Mouse (Mus musculus): ENCODE results near the gene Aspscr1. TPM values are rescaled to one million over a fixed set of nuclear protein-coding genes. Genes with fewer than 3 reads are reported as not detected.

Gene Aspscr1
- polyA plus RNA-seq, 1 experiment from 2014 or later, result 129 TPM

GRCm38 (mm10) chr11:120711980-120712604 is 39.3 kb downstream of the Aspscr1 start:
- WGBS, result 68% methylated on average over 8 of the region's 8 CpGs
- Histone ChIP-seq H3K27me3 (ENCODE audit: control insufficient read depth, insufficient read depth, low read length) (no peaks in the 10 kb centered on the region), H3K4me2 (ENCODE audit: low read depth, low read length, severe bottlenecking) (peak overlapping the region; percentile 98; the same call in 1 of the 2 replicates), H3K4me1 (replicated peaks; ENCODE audit: control insufficient read depth, insufficient read depth, low read length) (peaks cover 18% of the 10 kb centered on the region), H3K36me3 (ENCODE audit: control insufficient read depth, insufficient read depth, low read length) (no peaks in the 10 kb centered on the region; the same call in none of the 2 replicates), H3K27ac (ENCODE audit: low read depth, low read length) (no peak overlapping the region), H3K9me3 (ENCODE audit: control insufficient read depth, low read length) (no peaks in the 10 kb centered on the region), H3K9ac (ENCODE audit: low read length) (peak overlapping the region; percentile 21; the same call in 1 of the 2 replicates), H3K4me3 (ENCODE audit: low read depth, low read length) (no peak overlapping the region; the same call in 1 of the 2 replicates)
- DNase-seq (ENCODE audit: low spot score), result no peak
- no peak for ATAC-seq (replicated peaks; ENCODE audit: low FRiP score)

DNA sequence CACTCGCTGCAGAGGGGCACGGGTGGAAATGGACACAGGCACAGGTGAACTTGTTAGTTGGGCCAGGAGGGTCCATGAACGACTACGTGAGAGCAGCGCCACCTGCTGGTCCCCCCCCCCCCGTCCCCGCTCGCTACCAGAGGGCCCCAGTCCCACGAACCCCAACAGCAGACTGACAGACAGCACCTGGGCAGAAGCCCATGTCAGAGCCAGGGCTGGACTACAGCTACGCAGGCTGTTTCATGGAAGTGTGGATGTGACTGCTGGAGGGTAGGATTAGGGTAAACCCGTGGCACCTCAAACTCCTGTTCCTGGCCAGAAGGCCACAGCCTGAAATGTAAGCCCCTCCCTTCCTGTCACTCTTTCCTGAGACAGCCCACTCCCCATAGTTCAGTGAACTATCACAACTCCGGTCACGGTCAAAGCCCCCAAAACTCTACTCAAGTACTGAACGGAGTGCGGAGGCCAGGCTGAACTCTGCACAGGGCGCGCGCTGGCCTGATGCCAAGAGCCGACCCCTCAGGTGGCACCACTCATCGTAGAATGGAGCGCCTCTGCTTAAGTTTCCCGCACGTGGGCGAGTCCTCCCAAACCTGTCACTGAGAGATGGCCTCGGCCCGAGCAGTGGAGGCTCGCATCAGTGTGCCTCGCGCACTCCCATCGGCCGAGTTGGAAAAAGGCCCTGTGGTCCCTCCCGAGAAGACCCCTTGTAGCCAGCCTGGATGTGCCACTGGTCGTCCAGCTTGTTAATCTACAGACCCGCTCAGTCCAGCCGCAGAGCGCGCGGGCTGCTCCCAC is 40.2 kb downstream of the Aspscr1 start:
- peak overlapping the region; percentile 8 for H3K27ac ChIP-seq (ENCODE audit: low read depth, low read length)
- H3K4me1 ChIP-seq (replicated peaks; ENCODE audit: control insufficient read depth, insufficient read depth, low read length), result peaks cover 11% of the 10 kb centered on the region
- no peaks in the 10 kb centered on the region for H3K9me3 ChIP-seq (ENCODE audit: control insufficient read depth, low read length)
- WGBS, result under 1% methylated on average over 38 of the region's 38 CpGs
- peak overlapping the region; percentile 54 for H3K4me3 ChIP-seq (ENCODE audit: low read depth, low read length)
- H3K27me3 ChIP-seq (ENCODE audit: control insufficient read depth, insufficient read depth, low read length), result no peaks in the 10 kb centered on the region
- H3K36me3 ChIP-seq (ENCODE audit: control insufficient read depth, insufficient read depth, low read length), result no peaks in the 10 kb centered on the region; the same call in none of the 2 replicates
- H3K9ac ChIP-seq (ENCODE audit: low read length), result peak overlapping the region; percentile 55
- H3K4me2 ChIP-seq (ENCODE audit: low read depth, low read length, severe bottlenecking), result peak overlapping the region; percentile 98
- peak; percentile 67 for ATAC-seq (replicated peaks; ENCODE audit: low FRiP score)
- peak; percentile 88 for DNase-seq (ENCODE audit: low spot score)

DNA sequence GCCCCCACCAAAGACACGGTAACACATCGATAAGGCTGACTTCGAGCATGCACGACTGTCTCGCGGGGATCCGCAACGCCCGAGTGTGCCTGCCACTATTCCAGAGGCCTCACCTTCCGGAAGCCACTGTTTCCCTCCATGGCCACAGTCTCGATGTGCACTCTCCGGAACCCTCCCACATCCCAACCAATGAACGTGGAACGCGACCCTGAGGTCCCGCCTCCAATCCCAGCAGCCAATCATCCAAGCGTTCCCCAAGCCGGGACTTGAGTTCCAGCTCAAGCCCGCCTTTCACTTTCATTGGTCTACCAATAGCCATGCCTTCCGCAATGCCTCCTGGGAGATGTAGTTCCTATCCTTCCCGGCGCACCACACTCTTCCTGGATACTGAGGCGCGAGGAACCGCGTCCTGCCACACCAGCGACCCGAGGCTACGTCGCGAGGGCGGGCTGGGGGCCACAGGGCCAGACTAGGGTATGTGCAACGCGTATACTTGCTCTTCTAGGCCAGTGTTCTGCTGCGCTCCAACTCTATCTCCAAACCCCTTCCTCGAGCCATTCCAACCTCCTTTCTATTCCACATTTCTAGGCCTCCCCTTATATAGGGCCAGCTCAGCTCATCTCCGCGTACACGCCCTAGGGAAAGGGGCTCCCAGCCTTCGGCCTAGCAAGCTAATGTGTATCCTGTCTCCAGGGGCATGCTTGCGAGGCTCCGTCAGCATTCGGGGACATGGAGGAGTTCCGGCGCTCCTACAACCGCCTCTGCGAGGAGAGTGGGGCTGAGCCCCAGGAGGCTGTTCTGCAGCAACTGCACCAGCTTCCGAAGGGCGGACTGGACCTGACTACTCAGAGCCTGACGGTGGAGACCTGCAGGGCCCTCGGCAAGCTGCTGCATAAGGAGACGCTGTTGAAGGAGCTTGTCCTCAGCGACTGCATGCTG is 41.1 kb downstream of the Aspscr1 start, which contains the start of the genes Cenpx and Lrrc45:
TSS of gene Cenpx (minus strand) at position 159 of the 939 bp plus-strand sequence.
TSS of gene Lrrc45 (plus strand) at position 346 of the 939 bp plus-strand sequence.
- no peaks in the 10 kb centered on the region; the same call in none of the 2 replicates for H3K36me3 ChIP-seq (ENCODE audit: control insufficient read depth, insufficient read depth, low read length)
- H3K27me3 ChIP-seq (ENCODE audit: control insufficient read depth, insufficient read depth, low read length), result no peaks in the 10 kb centered on the region
- ATAC-seq (replicated peaks; ENCODE audit: low FRiP score) (peak; percentile 95), DNase-seq (ENCODE audit: low spot score) (peak; percentile 97)
- WGBS, result 3% methylated on average over 53 of the region's 53 CpGs
- H3K9me3 ChIP-seq (ENCODE audit: control insufficient read depth, low read length), result no peaks in the 10 kb centered on the region
- H3K4me2 ChIP-seq (ENCODE audit: low read depth, low read length, severe bottlenecking), result peak within 1 kb of the TSS; percentile 98
- H3K4me3 ChIP-seq (ENCODE audit: low read depth, low read length), result peak within 1 kb of the TSS; percentile 54
- H3K4me1 ChIP-seq (replicated peaks; ENCODE audit: control insufficient read depth, insufficient read depth, low read length), result peaks cover 10% of the 10 kb centered on the region
- peak within 1 kb of the TSS; percentile 73 for H3K9ac ChIP-seq (ENCODE audit: low read length)
- H3K27ac ChIP-seq (ENCODE audit: low read depth, low read length), result peak within 1 kb of the TSS; percentile 8

- peak overlapping the region; percentile 46 for H3K4me3 ChIP-seq (ENCODE audit: low read depth, low read length)
- no peak overlapping the region for H3K27ac ChIP-seq (ENCODE audit: low read depth, low read length)
- H3K4me2 ChIP-seq (ENCODE audit: low read depth, low read length, severe bottlenecking), result peak overlapping the region; percentile 98
- ATAC-seq (replicated peaks; ENCODE audit: low FRiP score) (no peak), DNase-seq (ENCODE audit: low spot score) (no peak)
- no peaks in the 10 kb centered on the region for H3K27me3 ChIP-seq (ENCODE audit: control insufficient read depth, insufficient read depth, low read length)
- WGBS, result 66% methylated on average over 10 of the region's 10 CpGs
- H3K9me3 ChIP-seq (ENCODE audit: control insufficient read depth, low read length), result no peaks in the 10 kb centered on the region
- peaks cover 10% of the 10 kb centered on the region for H3K4me1 ChIP-seq (replicated peaks; ENCODE audit: control insufficient read depth, insufficient read depth, low read length)
- peak overlapping the region; percentile 73 for H3K9ac ChIP-seq (ENCODE audit: low read length)
- no peaks in the 10 kb centered on the region; the same call in none of the 2 replicates for H3K36me3 ChIP-seq (ENCODE audit: control insufficient read depth, insufficient read depth, low read length)
Measured at GRCm38 (mm10) chr11:120714546-120714945, 41.8 kb downstream of the Aspscr1 start.

- Histone ChIP-seq H3K4me3 (ENCODE audit: low read depth, low read length) (no peak overlapping the region), H3K4me1 (replicated peaks; ENCODE audit: control insufficient read depth, insufficient read depth, low read length) (peaks cover 10% of the 10 kb centered on the region), H3K9me3 (ENCODE audit: control insufficient read depth, low read length) (no peaks in the 10 kb centered on the region), H3K9ac (ENCODE audit: low read length) (no peak overlapping the region), H3K4me2 (ENCODE audit: low read depth, low read length, severe bottlenecking) (no peak overlapping the region), H3K36me3 (ENCODE audit: control insufficient read depth, insufficient read depth, low read length) (no peaks in the 10 kb centered on the region; the same call in none of the 2 replicates), H3K27me3 (ENCODE audit: control insufficient read depth, insufficient read depth, low read length) (no peaks in the 10 kb centered on the region), H3K27ac (ENCODE audit: low read depth, low read length) (no peak overlapping the region)
- ATAC-seq (replicated peaks; ENCODE audit: low FRiP score) (no peak), DNase-seq (ENCODE audit: low spot score) (no peak)
- 90% methylated on average over 9 of the region's 9 CpGs for WGBS
Measured at GRCm38 (mm10) chr11:120715131-120715530, 42.4 kb downstream of the Aspscr1 start.

GRCm38 (mm10) chr11:120719242-120719641 is 46.5 kb downstream of the Aspscr1 start:
- DNase-seq (ENCODE audit: low spot score) (no peak), ATAC-seq (replicated peaks; ENCODE audit: low FRiP score) (no peak)
- Histone ChIP-seq H3K4me3 (ENCODE audit: low read depth, low read length) (no peak overlapping the region), H3K27me3 (ENCODE audit: control insufficient read depth, insufficient read depth, low read length) (peaks cover 10% of the 10 kb centered on the region), H3K4me1 (replicated peaks; ENCODE audit: control insufficient read depth, insufficient read depth, low read length) (peaks cover 15% of the 10 kb centered on the region), H3K4me2 (ENCODE audit: low read depth, low read length, severe bottlenecking) (no peak overlapping the region), H3K9me3 (ENCODE audit: control insufficient read depth, low read length) (no peaks in the 10 kb centered on the region), H3K27ac (ENCODE audit: low read depth, low read length) (no peak overlapping the region), H3K9ac (ENCODE audit: low read length) (no peak overlapping the region), H3K36me3 (ENCODE audit: control insufficient read depth, insufficient read depth, low read length) (no peaks in the 10 kb centered on the region; the same call in none of the 2 replicates)
- WGBS, result 91% methylated on average over 9 of the region's 9 CpGs

DNA sequence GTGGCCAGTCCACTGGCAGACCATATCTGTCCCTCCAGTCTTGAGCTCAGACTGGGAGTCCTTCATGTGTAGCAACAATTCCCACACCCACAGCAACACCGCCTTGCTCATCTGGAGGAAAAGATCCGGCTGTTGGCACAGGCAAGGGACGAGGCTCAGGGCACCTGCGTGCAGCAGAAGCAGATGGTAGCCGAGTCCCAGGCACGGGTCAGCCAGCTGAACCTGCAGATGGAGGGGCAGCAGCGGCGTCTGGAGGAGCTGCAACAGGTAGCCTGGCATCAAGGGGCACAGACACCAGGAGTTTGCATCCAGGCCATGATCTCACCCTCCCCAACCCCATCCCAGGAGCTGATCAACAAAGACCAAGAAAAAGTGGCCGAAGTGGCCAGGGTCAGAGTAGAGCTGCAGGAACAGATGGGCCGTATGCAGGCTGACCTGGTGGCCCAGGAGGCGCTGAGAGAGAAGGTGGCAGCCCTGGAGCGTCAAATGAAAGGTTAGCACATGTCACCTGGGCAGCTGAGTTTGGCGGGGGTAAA is 47.1 kb downstream of the Aspscr1 start:
- DNase-seq (ENCODE audit: low spot score) (no peak), ATAC-seq (replicated peaks; ENCODE audit: low FRiP score) (no peak)
- WGBS, result 85% methylated on average over 13 of the region's 13 CpGs
- Histone ChIP-seq H3K9me3 (ENCODE audit: control insufficient read depth, low read length) (no peaks in the 10 kb centered on the region), H3K27me3 (ENCODE audit: control insufficient read depth, insufficient read depth, low read length) (peaks cover 10% of the 10 kb centered on the region), H3K4me1 (replicated peaks; ENCODE audit: control insufficient read depth, insufficient read depth, low read length) (peaks cover 9% of the 10 kb centered on the region), H3K9ac (ENCODE audit: low read length) (no peak overlapping the region), H3K36me3 (ENCODE audit: control insufficient read depth, insufficient read depth, low read length) (no peaks in the 10 kb centered on the region; the same call in none of the 2 replicates), H3K4me2 (ENCODE audit: low read depth, low read length, severe bottlenecking) (no peak overlapping the region), H3K27ac (ENCODE audit: low read depth, low read length) (no peak overlapping the region), H3K4me3 (ENCODE audit: low read depth, low read length) (no peak overlapping the region)

All from forebrain, embryonic 11.5 days (tissue).